Mouse (Mus musculus): ENCODE measurements at regions not wholly inside any gene's neighbourhood (a gene's known extent, or its start where the extent isn't known, plus 50 kb on each side); places are given as distances from the start of the nearest gene placed in this dataset.

GRCm38 (mm10) chr9:120830526-120830925 is 98.5 kb upstream of the Ctnnb1 start:
- TF ChIP-seq CTCF (IDR thresholded peaks at IDR 0.05; ENCODE audit: borderline replicate concordance, insufficient read depth, low read depth, low read length) (peak; percentile 36; the same call in 1 of the 2 replicates), POLR2A (IDR thresholded peaks at IDR 0.05; ENCODE audit: borderline replicate concordance, insufficient read depth, low read length) (no peak)
- H3K27ac ChIP-seq (ENCODE audit: insufficient read depth, low read length): no peak overlapping the region
- WGBS: 4% methylated on average over 5 of the region's 5 CpGs
- H3K27me3 ChIP-seq (ENCODE audit: control insufficient read depth, insufficient read depth, low read length): no peaks in the 10 kb centered on the region
- DNase-seq: peak; percentile 93 to 97
- peaks cover 10% of the 10 kb centered on the region for H3K4me1 ChIP-seq (ENCODE audit: control insufficient read depth, insufficient read depth, low read length)
- no peak overlapping the region for H3K4me3 ChIP-seq (replicated peaks; ENCODE audit: insufficient read depth, low read depth, low read length)

- Histone ChIP-seq H3K4me3 (replicated peaks; ENCODE audit: insufficient read depth, low read depth, low read length) (no peak overlapping the region), H3K27me3 (ENCODE audit: control insufficient read depth, insufficient read depth, low read length) (no peaks in the 10 kb centered on the region), H3K4me1 (ENCODE audit: control insufficient read depth, insufficient read depth, low read length) (peaks cover 10% of the 10 kb centered on the region), H3K27ac (ENCODE audit: insufficient read depth, low read length) (no peak overlapping the region)
- TF ChIP-seq CTCF (IDR thresholded peaks at IDR 0.05; ENCODE audit: borderline replicate concordance, insufficient read depth, low read depth, low read length): no peak
- TF ChIP-seq POLR2A (IDR thresholded peaks at IDR 0.05; ENCODE audit: borderline replicate concordance, insufficient read depth, low read length): no peak
- 88% methylated on average over 9 of the region's 9 CpGs for WGBS
- DNase-seq: no peak
Measured at GRCm38 (mm10) chr9:120834166-120834565, 94.8 kb upstream of the Ctnnb1 start.

GRCm38 (mm10) chr9:120835621-120836020 is 93.4 kb upstream of the Ctnnb1 start:
- peaks cover 4% of the 10 kb centered on the region for H3K4me1 ChIP-seq (ENCODE audit: control insufficient read depth, insufficient read depth, low read length)
- no peak overlapping the region for H3K27ac ChIP-seq (ENCODE audit: insufficient read depth, low read length)
- no peaks in the 10 kb centered on the region for H3K27me3 ChIP-seq (ENCODE audit: control insufficient read depth, insufficient read depth, low read length)
- no peak overlapping the region for H3K4me3 ChIP-seq (replicated peaks; ENCODE audit: insufficient read depth, low read depth, low read length)
- DNase-seq: no peak
- WGBS: 30% methylated on average over 4 of the region's 4 CpGs
- no peak for TF ChIP-seq POLR2A (IDR thresholded peaks at IDR 0.05; ENCODE audit: borderline replicate concordance, insufficient read depth, low read length)
- no peak for TF ChIP-seq CTCF (IDR thresholded peaks at IDR 0.05; ENCODE audit: borderline replicate concordance, insufficient read depth, low read depth, low read length)

DNA sequence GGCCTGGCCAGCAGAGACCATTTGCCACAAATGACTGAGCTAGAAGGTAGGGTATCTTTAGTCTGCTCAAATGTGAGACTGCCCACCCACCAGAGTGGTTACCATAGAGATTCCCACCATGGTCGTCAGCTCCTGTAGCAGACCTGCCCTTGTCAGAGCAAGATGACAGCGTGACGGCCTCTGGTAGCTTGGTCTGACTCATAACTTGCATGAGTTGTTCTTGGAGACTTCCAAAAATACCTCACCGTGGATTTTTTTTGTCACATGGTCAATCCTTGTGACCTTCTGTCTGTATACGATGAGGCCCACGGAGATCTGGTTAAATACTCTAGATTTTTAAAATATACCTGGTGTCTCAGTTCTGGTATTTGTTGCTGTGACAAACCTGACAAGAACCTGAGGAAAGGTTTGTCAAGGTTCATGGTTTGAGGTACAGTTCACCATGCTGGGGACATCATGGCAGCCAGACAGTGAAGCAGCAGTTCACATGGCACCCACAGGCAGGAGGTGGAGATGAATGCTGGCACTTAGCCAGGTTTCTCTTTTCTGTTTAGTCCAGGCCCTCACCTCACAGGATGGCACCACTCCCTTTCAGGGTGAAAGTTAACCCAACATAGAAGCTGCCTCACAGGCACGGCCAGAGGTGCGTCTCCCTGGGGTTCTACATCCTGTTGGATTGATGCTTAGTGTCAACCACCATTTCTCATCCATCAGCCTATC is 91.4 kb upstream of the Ctnnb1 start:
- no peaks in the 10 kb centered on the region for H3K27me3 ChIP-seq (ENCODE audit: control insufficient read depth, insufficient read depth, low read length)
- no peak for TF ChIP-seq CTCF (IDR thresholded peaks at IDR 0.05; ENCODE audit: borderline replicate concordance, insufficient read depth, low read depth, low read length)
- no peak for TF ChIP-seq POLR2A (IDR thresholded peaks at IDR 0.05; ENCODE audit: borderline replicate concordance, insufficient read depth, low read length)
- H3K4me3 ChIP-seq (replicated peaks; ENCODE audit: insufficient read depth, low read depth, low read length): no peak overlapping the region
- WGBS: 91% methylated on average over 8 of the region's 8 CpGs
- no peak overlapping the region for H3K27ac ChIP-seq (ENCODE audit: insufficient read depth, low read length)
- H3K4me1 ChIP-seq (ENCODE audit: control insufficient read depth, insufficient read depth, low read length): no peaks in the 10 kb centered on the region
- peak in 1 of 2 experiments; percentile 49 for DNase-seq

DNA sequence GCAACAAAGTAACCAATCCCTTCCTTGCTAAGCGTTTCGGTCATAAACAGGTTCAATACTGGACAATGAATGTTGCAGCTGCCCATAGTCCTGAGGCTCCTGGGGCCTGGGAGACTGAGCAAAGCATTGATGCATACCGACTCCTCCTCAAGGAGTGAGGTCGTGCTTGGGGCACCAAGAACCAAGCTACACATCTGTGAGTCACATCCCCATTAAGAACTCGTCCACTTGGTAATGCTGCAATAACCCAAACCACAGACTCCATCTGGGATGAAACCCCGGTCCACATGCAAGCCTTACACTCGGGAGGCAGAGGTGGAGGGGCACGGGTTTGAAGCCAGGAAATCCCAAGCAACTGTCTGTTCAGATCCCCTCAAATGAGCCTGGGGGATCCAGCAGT is 85.3 kb upstream of the Ctnnb1 start:
- peaks cover 3% of the 10 kb centered on the region; the same call in 1 of the 2 replicates for H3K4me1 ChIP-seq (ENCODE audit: control insufficient read depth, insufficient read depth, low read length)
- TF ChIP-seq POLR2A (IDR thresholded peaks at IDR 0.05; ENCODE audit: borderline replicate concordance, insufficient read depth, low read length) (no peak), CTCF (IDR thresholded peaks at IDR 0.05; ENCODE audit: borderline replicate concordance, insufficient read depth, low read depth, low read length) (no peak)
- no peak for DNase-seq
- H3K4me3 ChIP-seq (replicated peaks; ENCODE audit: insufficient read depth, low read depth, low read length): no peak overlapping the region
- 85% methylated on average over 8 of the region's 8 CpGs for whole genome bisulfite sequencing
- H3K27ac ChIP-seq (ENCODE audit: insufficient read depth, low read length): no peak overlapping the region
- H3K27me3 ChIP-seq (ENCODE audit: control insufficient read depth, insufficient read depth, low read length): no peaks in the 10 kb centered on the region

DNA sequence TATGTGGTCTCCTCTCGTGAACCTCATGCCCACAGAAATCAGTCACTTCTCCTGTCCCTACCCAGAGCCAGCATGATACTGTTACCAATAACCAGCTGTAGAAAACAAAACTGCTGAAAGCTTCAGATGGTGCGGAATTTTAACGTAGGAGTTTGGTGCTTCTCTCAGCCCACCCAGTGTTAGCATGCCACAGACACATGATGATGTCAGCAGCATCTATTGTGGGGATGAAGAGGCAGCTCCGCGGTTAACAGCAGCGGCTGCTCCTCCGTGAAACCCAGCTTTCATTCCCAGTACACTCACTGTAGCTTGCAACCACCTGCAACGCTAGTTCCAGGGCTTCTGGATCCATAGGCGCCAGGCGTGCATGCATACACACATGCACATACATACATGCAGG is 83.5 kb upstream of the Ctnnb1 start:
- TF ChIP-seq POLR2A (IDR thresholded peaks at IDR 0.05; ENCODE audit: borderline replicate concordance, insufficient read depth, low read length) (no peak), CTCF (IDR thresholded peaks at IDR 0.05; ENCODE audit: borderline replicate concordance, insufficient read depth, low read depth, low read length) (no peak)
- no peak overlapping the region for H3K27ac ChIP-seq (ENCODE audit: insufficient read depth, low read length)
- WGBS: 82% methylated on average over 10 of the region's 10 CpGs

GRCm38 (mm10) chr9:120847649-120848048 is 81.4 kb upstream of the Ctnnb1 start:
- peaks cover 3% of the 10 kb centered on the region; the same call in 1 of the 2 replicates for H3K4me1 ChIP-seq (ENCODE audit: control insufficient read depth, insufficient read depth, low read length)
- H3K27ac ChIP-seq (ENCODE audit: insufficient read depth, low read length): no peak overlapping the region
- WGBS: 35% methylated on average over 5 of the region's 5 CpGs
- H3K4me3 ChIP-seq (replicated peaks; ENCODE audit: insufficient read depth, low read depth, low read length): no peak overlapping the region
- no peaks in the 10 kb centered on the region for H3K27me3 ChIP-seq (ENCODE audit: control insufficient read depth, insufficient read depth, low read length)
- TF ChIP-seq CTCF (IDR thresholded peaks at IDR 0.05; ENCODE audit: borderline replicate concordance, insufficient read depth, low read depth, low read length) (no peak), POLR2A (IDR thresholded peaks at IDR 0.05; ENCODE audit: borderline replicate concordance, insufficient read depth, low read length) (no peak)
- DNase-seq: peak; percentile 31 to 58

More for the DNA sequence above, 83.5 kb upstream of the Ctnnb1 start:
- Histone ChIP-seq H3K27me3 (ENCODE audit: control insufficient read depth, insufficient read depth, low read length) (no peaks in the 10 kb centered on the region), H3K4me3 (replicated peaks; ENCODE audit: insufficient read depth, low read depth, low read length) (no peak overlapping the region), H3K4me1 (ENCODE audit: control insufficient read depth, insufficient read depth, low read length) (peaks cover 3% of the 10 kb centered on the region; the same call in 1 of the 2 replicates)
- no peak for DNase-seq

DNA sequence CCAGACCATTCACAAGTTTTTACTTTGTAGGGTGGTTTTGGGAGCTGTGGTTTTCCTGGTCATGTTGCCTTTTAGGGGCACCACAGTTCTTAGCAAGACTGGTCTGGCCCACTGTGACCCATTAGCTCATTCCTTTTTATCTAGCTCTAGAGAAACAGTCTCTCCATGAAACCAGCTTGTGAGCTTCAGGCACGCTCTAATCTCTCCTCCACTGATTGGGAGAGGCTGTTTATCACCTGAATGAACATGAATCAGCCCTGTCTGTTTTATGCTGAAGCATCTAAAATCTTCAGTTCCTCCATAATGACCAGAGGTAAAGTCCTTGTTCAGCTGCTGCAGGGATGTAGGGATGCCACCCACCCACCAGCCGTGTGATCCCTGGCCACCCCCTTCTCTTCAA is 80.1 kb upstream of the Ctnnb1 start:
- no peak overlapping the region for H3K27ac ChIP-seq (ENCODE audit: insufficient read depth, low read length)
- no peak for TF ChIP-seq POLR2A (IDR thresholded peaks at IDR 0.05; ENCODE audit: borderline replicate concordance, insufficient read depth, low read length)
- no peak for TF ChIP-seq CTCF (IDR thresholded peaks at IDR 0.05; ENCODE audit: borderline replicate concordance, insufficient read depth, low read depth, low read length)
- H3K27me3 ChIP-seq (ENCODE audit: control insufficient read depth, insufficient read depth, low read length): no peaks in the 10 kb centered on the region
- H3K4me3 ChIP-seq (replicated peaks; ENCODE audit: insufficient read depth, low read depth, low read length): no peak overlapping the region
- H3K4me1 ChIP-seq (ENCODE audit: control insufficient read depth, insufficient read depth, low read length): peaks cover 3% of the 10 kb centered on the region; the same call in 1 of the 2 replicates
- WGBS: 100% methylated on average over 2 of the region's 2 CpGs
- DNase-seq: no peak

Data from cerebellum, adult 2 months (tissue).